Mouse (Mus musculus) embryonic fibroblast, embryonic 13.5 days (primary cell): ENCODE measurements at regions not wholly inside any gene's neighbourhood (a gene's known extent, or its start where the extent isn't known, plus 50 kb on each side); places are given as distances from the start of the nearest gene placed in this dataset.
A peak's percentile ranks its signal among the peaks of the same experiment; 100 is the strongest.

Experiments
- H3K27ac ChIP-seq: 2 replicates; pipeline ENCODE4 v1.5.1; 2012; ENCODE audit warnings: low read length, control low read depth, inconsistent platforms; ENCODE audit not compliant: insufficient read depth
- H3K4me1 ChIP-seq: 2 replicates; pipeline ENCODE4 v1.6.1; 2011; ENCODE audit warnings: low read length; ENCODE audit not compliant: control insufficient read depth, insufficient read depth
- H3K4me3 ChIP-seq: 2 replicates; pipeline ENCODE4 v1.5.1; 2011; ENCODE audit warnings: mild to moderate bottlenecking, control low read depth, low read length; ENCODE audit not compliant: insufficient read depth
- CTCF ChIP-seq: IDR thresholded peaks from 2 replicates; pipeline ENCODE4 v1.5.1; 2011; ENCODE audit warnings: mild to moderate bottlenecking, control low read depth, low read length, moderate library complexity, borderline replicate concordance; ENCODE audit not compliant: insufficient read depth
- POLR2A ChIP-seq: IDR thresholded peaks from 2 replicates; pipeline ENCODE4 v1.6.1; 2011; ENCODE audit warnings: low read depth, mild to moderate bottlenecking, control low read depth, low read length, moderate library complexity

DNA sequence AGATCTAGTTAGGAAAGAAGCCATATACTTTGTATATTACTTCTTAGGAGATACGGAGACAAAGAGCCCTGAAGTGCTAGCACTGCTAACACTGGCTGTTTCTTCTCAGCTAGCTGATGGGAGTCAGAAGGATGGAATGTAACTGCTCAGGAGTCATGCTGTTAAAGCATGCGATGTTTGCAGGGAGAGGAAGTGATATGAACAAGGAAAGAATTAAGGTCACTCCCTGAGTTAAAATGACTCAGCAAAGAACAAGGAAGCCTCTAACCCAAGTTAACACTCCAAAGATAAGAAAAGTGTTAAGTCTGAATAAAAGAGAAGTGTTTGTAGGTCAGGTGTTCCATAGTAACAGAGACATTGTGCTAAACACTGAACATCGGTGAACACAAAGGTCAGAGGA is 86.9 kb upstream of the Zic3 start:
- H3K4me1 ChIP-seq, result no peaks in the 10 kb centered on the region
- H3K4me3 ChIP-seq, result no peak overlapping the region
- TF ChIP-seq POLR2A (no peak), CTCF (no peak)
- H3K27ac ChIP-seq, result peak overlapping the region; percentile 88

DNA sequence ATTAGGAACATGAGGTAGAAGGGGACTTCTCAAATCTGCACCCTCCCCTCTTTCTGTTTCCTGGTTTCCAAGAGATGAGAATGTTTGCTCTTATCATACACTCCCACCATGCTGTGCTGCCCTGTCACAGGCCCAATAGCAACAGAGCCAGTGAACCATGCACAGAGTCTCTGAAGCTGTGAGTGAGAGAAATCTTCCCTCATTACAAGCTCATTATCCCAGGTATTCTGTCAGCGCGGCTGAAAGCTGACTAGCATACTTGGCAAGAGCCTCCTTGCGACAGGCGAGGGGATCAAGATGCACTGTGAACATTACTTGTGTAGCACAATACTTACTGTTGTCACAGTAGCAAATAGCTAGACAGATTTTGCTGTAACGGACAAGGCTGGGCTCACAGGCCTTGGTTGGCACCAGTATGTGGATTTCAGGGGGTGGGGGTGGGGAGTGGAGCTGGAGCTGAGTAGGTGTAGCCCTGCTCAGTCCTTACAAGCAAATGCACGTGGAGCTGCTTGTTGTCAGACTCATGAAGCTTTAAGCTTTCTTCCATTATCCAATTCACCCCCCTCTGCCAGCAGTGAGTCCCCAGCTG is 84.2 kb upstream of the Zic3 start:
- Histone ChIP-seq H3K27ac (no peak overlapping the region), H3K4me3 (no peak overlapping the region), H3K4me1 (no peaks in the 10 kb centered on the region)
- TF ChIP-seq POLR2A (no peak), CTCF (no peak)

DNA sequence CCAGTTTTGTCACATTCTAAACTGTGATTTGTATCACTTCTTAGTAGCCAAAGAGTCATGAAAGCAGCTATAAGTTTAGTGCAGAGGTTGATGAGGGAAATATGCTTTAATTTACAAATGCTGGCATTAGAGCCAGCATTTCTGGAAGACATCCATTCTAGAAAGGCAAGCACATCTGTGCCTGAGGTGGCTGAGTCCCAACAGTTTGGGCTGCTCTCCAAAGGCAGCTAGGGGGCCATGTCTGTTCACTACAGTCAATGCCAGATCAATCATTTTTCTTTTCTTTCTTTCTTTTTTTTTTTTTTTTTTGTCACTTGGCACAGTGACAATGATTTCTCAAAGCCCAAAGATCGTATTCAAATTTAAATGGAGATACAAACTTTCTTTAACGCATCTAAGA is 71.6 kb upstream of the Zic3 start:
- no peak for TF ChIP-seq CTCF
- no peak for TF ChIP-seq POLR2A
- H3K4me3 ChIP-seq, result no peak overlapping the region
- no peaks in the 10 kb centered on the region for H3K4me1 ChIP-seq
- no peak overlapping the region for H3K27ac ChIP-seq

DNA sequence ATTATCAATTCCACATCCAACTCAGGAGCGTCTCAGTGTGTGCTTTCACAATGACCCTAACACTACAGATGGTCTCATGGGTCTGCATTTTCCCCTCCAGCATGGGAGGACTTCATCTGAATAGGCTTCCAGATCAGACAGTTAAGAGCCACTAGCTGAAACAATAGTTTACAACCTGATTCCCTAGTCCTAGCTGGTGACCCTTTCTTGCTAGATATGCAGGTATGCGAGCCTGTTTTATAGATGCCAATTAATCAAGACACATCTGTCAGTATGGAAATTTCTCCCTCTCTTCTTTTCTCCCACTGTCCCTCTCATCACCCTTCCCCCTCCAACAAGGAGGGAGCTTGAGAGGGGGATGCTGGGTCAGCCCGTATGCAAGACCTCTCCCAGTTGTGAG is 71.2 kb upstream of the Zic3 start:
- H3K4me3 ChIP-seq, result no peak overlapping the region
- no peaks in the 10 kb centered on the region for H3K4me1 ChIP-seq
- no peak for TF ChIP-seq CTCF
- TF ChIP-seq POLR2A, result no peak
- H3K27ac ChIP-seq, result no peak overlapping the region

DNA sequence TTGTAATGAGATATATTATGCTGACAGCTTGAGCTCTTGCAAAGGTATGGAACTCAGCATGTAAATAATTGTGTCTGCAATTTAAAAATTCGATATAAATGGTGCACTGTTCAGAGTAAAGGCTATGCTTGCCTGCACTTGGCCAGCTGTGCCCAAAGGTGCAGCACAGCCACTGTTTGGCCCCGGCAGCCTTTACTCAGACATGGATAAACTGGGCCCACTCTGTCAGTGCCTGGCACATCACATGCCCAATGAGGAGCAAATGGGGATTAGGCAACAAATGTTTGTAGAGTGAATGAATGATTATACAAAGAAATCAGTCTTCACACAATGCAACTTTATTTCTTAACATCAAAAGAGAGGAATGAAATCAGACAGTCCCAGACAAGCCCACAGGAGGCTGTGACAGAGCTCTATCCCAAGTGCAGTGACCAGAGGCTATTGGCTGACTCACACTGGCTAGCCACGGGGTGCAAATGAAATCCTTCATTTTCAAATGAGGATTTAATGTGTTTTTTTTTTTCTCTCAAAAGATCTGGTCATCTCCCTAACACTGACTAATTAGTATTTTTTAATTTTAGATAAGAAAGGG is 67.8 kb upstream of the Zic3 start:
- no peak for TF ChIP-seq CTCF
- Histone ChIP-seq H3K4me1 (no peaks in the 10 kb centered on the region), H3K4me3 (no peak overlapping the region), H3K27ac (no peak overlapping the region)
